Mouse (Mus musculus) adrenal gland, postnatal 36 days (tissue): ENCODE measurements around the gene Ctse. TPM values are rescaled to one million over a fixed set of nuclear protein-coding genes. Genes with fewer than 3 reads are reported as not detected.
A peak's percentile ranks its signal among the peaks of the same experiment; 100 is the strongest.

Experiments used
- DNase-seq, 2 experiments: peaks; one replicate each; pipeline ENCODE4 v3.0.0; 2021; ENCODE audit warnings: mixed read lengths in 1 of 2
- total RNA-seq, 2 experiments: library from RNA; stranded (reverse); gene quantifications; 2 replicates each; pipeline ENCODE4 v1.2.3; 2021

Gene Ctse
- total RNA-seq, 2 experiments from 2014 or later = 0.33 to 0.36 TPM

GRCm38 (mm10) chr1:131700447-131700846, 62.3 kb downstream of the Ctse start:
- DNase-seq = no peak

GRCm38 (mm10) chr1:131701391-131701790, 63.3 kb downstream of the Ctse start:
- DNase-seq = no peak

- DNase-seq = peak in 1 of 2 experiments; percentile 17
Observed at GRCm38 (mm10) chr1:131702094-131702766, 64.1 kb downstream of the Ctse start.

GRCm38 (mm10) chr1:131703482-131703881, 65.4 kb downstream of the Ctse start:
- no peak for DNase-seq

GRCm38 (mm10) chr1:131708338-131708737, 70.2 kb downstream of the Ctse start:
- peak; percentile 78 to 86 for DNase-seq

GRCm38 (mm10) chr1:131711518-131711917, 73.4 kb downstream of the Ctse start:
- no peak for DNase-seq

GRCm38 (mm10) chr1:131712386-131712785, 74.3 kb downstream of the Ctse start:
- DNase-seq = peak; percentile 86 to 91

GRCm38 (mm10) chr1:131714388-131715337, 76.6 kb downstream of the Ctse start:
- peak; percentile 51 for DNase-seq

GRCm38 (mm10) chr1:131718952-131719694, 81.0 kb downstream of the Ctse start:
- no peak for DNase-seq

GRCm38 (mm10) chr1:131721989-131722388, 83.9 kb downstream of the Ctse start:
- DNase-seq = no peak

GRCm38 (mm10) chr1:131723549-131723948, 85.4 kb downstream of the Ctse start:
- DNase-seq = no peak

Other genes starting within 250 kb of the Ctse start
- gene Srgap2, start 111.0 kb upstream of the Ctse start, total RNA-seq = 10 to 100 TPM; 22.9 to 24.3 TPM
- gene Fam72a, start 110.4 kb upstream of the Ctse start, total RNA-seq = 1 to 10 TPM; 1.1 to 1.3 TPM
- not detected for gene Avpr1b, start 39.1 kb upstream of the Ctse start, total RNA-seq
- gene Rab7b, start 50.4 kb downstream of the Ctse start, total RNA-seq = 1 to 10 TPM; 3.3 to 5.8 TPM
- not detected for gene Slc26a9, start 105.7 kb downstream of the Ctse start, total RNA-seq
- 10 to 100 TPM in 1 of 2 experiments, 1 to 10 TPM in 1; 6.7 to 15.6 TPM for gene Pm20d1, start 159.1 kb downstream of the Ctse start, total RNA-seq
- gene Slc41a1, start 189.2 kb downstream of the Ctse start, total RNA-seq = 10 to 100 TPM; 38.3 to 59.0 TPM
- gene Rab29, start 228.9 kb downstream of the Ctse start, total RNA-seq = 10 to 100 TPM; 16.1 to 23.0 TPM